ENCODE assay signal across 11 mouse cellular contexts in the genomic region with DNA sequence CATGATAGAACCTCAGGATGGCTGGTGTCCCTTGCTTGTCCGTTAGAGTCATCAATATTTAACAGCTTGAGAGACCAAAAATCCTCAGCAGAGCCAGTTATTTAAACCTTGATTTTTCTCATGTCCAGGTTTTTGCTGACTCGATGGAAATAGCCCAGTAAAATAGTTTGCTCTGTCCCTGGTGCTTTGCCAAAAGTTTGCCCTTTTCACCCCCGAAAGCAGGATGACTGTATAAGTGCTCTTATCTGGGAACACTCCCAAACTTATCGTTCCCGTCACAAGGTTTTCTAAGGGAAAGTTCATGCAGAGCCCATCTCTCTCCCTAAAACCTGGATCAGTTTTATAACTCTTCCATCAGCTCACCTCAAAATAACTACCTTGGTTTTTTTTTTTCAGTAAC.
DNase-seq lines count a peak whose midpoint lies in the region; ATAC-seq lines count a peak whose summit lies in the region.
"Had no signal": no experiment of that assay in that cellular context is flagged by ENCODE, and none has a peak within 500 bp of the region (broad histone marks: within the 10 kb centered on the region; RNA-seq: fewer than 3 reads in every experiment).

No protein-coding gene starts in this region.

- no peaks in the 10 kb centered on the region for H3K9me3 ChIP-seq in heart, embryonic 10.5 days
- H3K9me3 ChIP-seq: forebrain, embryonic 13.5 days had no signal

- peak; percentile 80 to 83 for DNase-seq in heart, adult 18-20 months
- no peak for DNase-seq in heart, embryonic 10.5 days (ENCODE audit: low spot score)
- peak; percentile 56 for DNase-seq in 3T3-L1 (ENCODE audit: low read depth, low spot score)
- DNase-seq in adrenal gland, postnatal 36 days: peak; percentile 72 to 84
- DNase-seq in kidney, postnatal 10 days: peak; percentile 53
- DNase-seq in layer of hippocampus, adult 11-12 months (ENCODE audit: low spot score): no peak
- DNase-seq in frontal cortex, adult 2 months (ENCODE audit: extremely low spot score in 1 of 2, low spot score in 1 of 2): no peak

- H3K27ac ChIP-seq in heart, embryonic 10.5 days: no peak overlapping the region
- H3K27ac ChIP-seq: forebrain, embryonic 13.5 days; liver, embryonic 14.5 days had no signal

- 35% methylated on average over 5 of the region's 5 CpGs for WGBS in heart, embryonic 10.5 days

- H3K4me1 ChIP-seq in heart, embryonic 10.5 days: peaks cover 23% of the 10 kb centered on the region; the same call in 1 of the 2 replicates
- H3K4me1 ChIP-seq: forebrain, embryonic 13.5 days had no signal

- H3K36me3 ChIP-seq in heart, embryonic 10.5 days: no peaks in the 10 kb centered on the region

- no peaks in the 10 kb centered on the region for H3K27me3 ChIP-seq in heart, embryonic 10.5 days (ENCODE audit: insufficient read depth, poor library complexity, severe bottlenecking)
- H3K27me3 ChIP-seq: forebrain, embryonic 13.5 days had no signal

- H3K4me3 ChIP-seq in heart, embryonic 10.5 days: no peak overlapping the region
- H3K4me3 ChIP-seq: forebrain, embryonic 13.5 days had no signal

- ATAC-seq in CD4-positive, CD25-positive, alpha-beta regulatory T cell, adult 4 months: no peak
- ATAC-seq: forebrain, embryonic 13.5 days; midbrain, embryonic 16.5 days had no signal

Comparison
In these comparisons a context has a peak if more than half of its experiments do, and no peak if none do; other contexts are left out.
1. DNase-seq: peak in heart, adult 18-20 months (2 of 2), 3T3-L1 (single experiment), adrenal gland, postnatal 36 days (2 of 2) and kidney, postnatal 10 days (single experiment); none in heart, embryonic 10.5 days (single experiment), layer of hippocampus, adult 11-12 months (single experiment) and frontal cortex, adult 2 months (0 of 2).